Mouse (Mus musculus): Measurements from ENCODE around the gene Tmem178b.

DNA sequence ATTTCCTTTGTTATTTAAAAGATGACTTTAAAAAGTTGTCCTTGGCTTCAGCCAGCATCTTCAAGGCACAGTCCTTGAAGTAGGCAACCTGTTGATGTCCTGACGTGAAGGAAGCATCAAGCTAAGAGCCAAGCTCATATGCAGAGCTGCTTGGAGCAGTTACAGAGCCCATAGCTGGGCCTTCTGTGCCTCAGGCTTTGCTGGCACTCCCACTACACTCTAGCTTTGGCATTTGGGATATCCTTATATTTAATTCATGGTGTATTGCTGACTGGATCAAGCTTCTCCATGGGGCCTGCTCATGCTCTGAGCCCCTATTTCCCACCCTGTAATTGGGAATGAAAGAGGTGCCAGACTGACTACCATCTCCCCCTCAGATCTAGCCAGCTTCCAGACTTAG, 179.5 kb downstream of the Tmem178b start:
- TF ChIP-seq CTCF (IDR thresholded peaks at IDR 0.05; ENCODE audit: low read depth) (no peak), EP300 (IDR thresholded peaks at IDR 0.05; ENCODE audit: low read depth) (no peak)
